Mouse (Mus musculus): Measurements from ENCODE around the gene Cox16.

- TF ChIP-seq CTCF (IDR thresholded peaks at IDR 0.05; ENCODE audit: low read depth, low read length) (no peak), POLR2A (IDR thresholded peaks at IDR 0.05; ENCODE audit: extremely low read depth, insufficient read depth, low read length) (no peak)
These were observed 163.9 kb downstream of the Cox16 start for GRCm38 (mm10) chr12:81321021-81321420.
